Mouse (Mus musculus): Measurements from ENCODE around the gene Crkl.
A peak's percentile ranks its signal among the peaks of the same experiment; 100 is the strongest.
"Not testable (repeated sequence)": the region's sequence is repeated elsewhere in the genome, so short reads cannot be mapped to it uniquely, and the experiment has no call there.

The Crkl gene

DNA sequence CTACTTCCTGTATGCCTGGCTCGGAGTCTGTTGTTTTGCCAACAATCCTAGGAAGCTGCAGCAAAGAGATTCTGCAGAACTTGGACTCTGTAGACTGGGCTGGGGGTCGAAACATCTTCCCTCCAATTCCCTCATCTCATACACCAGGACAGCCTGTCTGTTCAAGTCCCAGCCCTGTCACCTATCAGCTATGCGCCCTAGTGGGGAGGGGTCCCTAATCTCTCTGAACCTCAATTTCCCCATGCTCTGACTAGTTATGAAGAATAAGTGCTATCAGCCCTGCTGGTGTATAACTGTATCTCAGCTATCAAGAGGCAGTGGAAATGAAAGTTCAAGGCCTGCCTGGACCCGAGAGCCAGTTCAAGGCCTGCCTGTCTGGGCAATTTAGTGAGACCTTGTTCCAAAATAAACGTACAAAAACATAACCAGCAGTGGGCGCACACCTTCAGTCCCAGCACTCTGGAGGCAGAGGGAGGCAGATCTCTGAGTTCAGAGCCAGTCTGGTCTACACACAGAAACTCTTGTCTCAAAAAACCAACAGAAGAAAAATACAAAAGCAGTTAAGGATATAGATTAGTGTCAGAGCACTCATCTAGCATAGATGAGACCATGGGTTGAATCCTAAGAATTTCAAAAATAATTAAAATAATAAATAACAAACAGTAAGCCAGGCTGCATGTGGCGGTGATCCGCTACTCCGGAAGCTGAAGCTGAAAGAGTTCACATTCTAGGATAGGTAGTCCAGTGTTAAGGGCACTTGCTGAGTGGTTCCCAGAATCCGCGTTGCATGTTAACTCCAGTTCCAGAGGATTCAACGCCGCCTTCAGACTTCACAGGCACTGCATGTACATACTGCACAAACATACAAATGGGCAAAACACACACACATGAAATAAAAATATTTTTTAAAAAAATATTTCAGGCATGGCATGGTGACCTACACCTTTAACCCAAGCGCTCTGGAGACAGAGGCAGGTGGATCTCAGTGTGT, 37.0 kb downstream of the Crkl start:
- peak; percentile 28 for DNase-seq

DNA sequence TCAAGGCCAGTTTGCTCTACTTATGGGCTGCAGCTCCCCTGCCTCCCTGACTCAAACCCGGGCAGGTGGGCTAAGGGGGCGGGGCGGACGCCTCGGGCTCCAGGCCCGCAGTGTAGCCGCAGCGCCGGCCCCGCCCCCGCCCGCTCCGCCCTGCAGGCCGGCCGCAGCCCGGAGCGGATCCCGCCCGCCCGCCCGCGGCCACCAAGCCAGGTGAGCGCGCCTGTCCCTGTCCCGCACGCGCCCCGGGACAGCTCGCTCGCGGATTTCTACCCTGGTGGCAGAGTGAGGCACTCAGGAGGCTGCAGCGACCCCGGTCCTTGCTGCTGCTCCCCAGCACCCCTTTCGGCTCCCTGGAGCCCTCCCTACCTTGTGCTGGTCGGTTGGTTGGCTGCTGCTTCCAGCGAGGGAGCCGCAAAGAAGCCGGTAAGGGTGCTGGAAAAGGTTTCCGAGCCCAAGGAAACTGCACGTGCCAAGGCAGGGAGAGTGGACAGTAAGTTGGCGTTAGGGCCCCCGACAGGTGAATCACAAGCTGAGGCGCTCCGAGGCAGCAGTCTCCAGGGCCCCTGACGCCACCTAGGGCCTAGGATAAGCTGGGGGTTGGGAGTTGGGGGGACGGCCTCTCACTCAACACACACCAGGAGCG, 37.8 kb downstream of the Crkl start, which contains the start of gene Aifm3:
Gene Aifm3, plus strand, starts transcription at position 143 of the 643 bp plus-strand sequence.
- peak; percentile 49 for DNase-seq

DNA sequence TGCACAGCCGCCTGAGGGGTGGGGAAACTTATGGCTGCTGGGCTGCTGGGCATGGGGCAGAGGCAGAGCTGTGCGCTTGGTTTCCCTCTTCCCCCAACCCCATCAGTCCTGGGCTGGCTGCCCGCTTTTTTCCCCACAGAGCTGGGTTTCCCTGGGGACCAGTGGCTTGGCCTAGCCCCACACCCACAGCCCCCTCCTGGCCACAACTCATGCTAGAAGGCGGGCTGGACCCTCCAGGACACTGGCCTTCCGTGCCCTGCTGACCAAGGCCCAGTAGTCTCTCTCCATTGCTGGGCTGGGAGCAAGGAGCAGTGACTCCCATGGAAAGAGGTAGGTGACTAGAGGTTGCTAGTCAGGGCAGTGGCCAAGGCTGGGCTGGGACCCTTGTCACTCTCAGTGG, 39.4 kb downstream of the Crkl start:
- no peak for DNase-seq

DNA sequence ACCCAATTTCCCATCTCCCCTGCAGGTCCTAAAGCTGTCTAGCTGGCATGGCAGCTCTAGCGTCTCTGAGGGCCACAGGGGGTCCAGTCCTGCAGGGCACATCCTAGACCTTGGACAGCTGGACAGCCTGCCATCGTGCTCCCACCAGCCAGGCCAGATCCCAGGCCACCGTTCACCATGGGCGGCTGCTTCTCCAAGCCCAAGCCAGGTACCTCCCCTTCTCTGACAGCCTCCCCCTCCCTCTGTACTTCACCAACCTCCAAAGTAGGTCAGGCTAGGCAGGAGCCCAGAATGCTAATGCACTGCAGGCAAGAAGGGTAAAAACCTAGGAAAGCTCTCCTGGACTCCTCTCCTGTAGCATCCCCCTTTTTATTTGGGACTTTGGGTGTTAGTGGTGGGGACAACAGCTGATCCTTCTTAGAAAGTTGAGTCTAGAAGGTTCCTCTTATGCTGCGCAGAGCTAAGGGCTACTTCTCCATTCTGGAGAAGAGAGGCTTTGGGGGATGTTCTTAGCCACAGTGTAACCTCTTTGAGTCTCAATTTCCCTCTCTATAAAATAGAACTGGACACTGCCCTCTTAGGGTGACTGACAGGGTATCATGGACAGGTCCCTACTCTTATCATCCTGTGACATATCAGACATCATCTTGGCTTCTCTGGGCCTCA, 40.2 kb downstream of the Crkl start:
- DNase-seq, result no peak

DNA sequence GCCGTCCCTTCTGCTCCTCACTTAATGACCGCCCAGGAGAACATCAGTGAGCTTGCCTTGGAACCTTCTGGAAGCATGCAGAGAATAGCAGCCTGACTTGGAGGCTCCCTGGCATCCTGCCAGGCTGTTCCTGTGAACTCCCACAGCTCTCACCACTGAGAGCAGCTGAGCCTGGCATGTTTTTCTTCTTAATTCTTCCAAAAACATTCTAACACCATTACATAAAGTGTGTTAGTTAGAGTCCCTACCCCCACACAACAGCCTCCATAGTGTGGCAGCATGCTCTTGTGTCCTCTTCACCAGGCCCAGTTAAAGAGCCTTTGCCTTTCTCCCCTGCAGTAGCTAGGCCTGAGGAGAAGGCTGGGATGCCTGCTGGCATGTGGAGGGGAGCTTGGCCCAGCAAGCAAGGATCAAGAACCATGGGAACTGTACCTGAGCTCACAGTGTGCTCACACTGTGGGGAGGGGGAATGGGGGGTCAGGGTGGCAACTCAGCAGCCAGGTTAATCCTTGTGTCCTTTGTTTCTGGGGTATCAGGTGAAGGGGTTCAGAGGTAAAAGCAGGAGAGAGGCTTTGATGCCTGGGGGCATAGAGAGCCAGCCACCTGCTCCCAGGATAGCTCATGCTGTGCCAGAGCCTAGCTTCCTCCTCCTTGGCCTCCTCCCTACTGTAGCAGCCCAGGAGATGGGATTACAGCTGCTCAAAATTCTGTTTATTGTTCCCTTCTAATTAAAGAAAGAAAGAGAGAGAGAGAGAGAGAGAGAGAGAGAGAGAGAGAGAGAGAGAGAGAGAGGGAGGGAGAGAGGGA, 44.9 kb downstream of the Crkl start:
- peak; percentile 78 for DNase-seq

DNA sequence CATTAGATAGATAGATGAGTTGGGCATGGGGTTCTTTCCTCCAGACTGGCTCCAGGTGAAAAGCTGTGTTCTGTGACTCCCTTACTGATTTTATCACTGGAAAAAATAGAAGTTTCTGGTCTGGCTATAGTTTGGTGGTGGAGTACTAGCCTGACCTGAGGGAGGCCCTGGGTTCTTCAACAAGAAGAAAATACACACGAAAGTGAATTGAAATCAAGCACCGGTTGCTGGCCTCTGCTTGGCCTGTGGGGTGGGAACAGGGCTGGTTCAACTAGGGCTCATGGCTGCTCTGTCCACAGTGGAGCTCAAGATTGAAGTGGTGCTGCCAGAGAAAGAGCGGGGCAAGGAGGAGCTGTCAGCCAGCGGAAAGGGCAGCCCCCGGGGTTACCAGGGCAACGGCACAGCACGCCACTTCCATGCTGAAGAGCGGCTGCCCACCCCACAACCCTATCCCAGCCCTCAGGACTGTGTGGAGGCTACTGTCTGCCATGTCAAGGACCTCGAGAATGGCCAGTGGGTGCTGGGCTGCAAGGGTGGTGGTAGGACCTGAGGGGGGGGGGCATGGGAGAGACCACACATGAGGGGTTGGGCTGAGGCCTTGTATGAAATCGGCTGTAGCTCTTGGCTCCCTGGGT, 47.6 kb downstream of the Crkl start:
- no peak for DNase-seq

DNA sequence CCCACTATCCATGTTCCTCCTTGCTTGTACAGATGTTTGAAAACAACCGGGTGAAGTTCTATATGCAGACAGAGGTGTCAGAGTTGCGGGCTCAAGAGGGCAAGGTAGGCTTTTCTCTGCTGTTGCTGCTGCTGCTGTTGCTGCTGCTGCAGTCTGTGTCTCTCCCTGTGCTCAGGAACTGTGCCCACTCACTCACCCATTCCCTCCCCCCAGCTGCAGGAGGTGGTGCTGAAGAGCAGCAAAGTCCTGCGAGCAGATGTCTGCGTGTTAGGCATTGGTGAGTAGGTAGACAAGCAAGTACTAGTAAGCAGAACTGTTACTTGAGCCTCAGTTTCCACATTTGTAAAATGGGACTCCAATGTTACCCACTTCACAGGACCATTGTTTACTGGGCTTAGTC, 50.9 kb downstream of the Crkl start:
- DNase-seq, result no peak

DNA sequence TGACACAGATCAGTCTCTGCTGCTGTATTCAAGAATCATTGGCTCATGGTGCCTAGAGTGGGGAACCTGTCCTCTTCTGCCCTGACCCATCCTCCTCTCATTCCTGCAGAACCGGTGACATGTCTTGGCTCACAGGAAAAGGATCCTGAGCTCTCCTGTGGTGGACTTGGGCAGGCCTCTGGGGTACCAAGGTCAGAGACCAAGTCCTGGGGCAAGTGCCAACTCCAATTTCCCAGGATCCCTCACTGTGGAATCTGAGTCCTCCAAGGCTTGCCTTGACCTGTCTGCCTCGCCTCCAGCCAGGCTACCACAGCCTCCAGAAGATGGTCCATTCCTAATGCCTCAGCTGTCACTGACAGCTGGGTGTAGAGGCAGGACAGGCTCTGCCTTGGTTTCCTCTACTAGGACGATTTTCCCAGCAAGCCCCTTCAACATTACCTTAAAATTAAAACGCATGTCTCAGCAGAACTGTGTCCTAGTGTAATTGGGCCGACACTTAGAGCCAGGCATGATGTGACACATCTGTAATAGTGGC, 55.3 kb downstream of the Crkl start:
- peak; percentile 47 for DNase-seq

DNA sequence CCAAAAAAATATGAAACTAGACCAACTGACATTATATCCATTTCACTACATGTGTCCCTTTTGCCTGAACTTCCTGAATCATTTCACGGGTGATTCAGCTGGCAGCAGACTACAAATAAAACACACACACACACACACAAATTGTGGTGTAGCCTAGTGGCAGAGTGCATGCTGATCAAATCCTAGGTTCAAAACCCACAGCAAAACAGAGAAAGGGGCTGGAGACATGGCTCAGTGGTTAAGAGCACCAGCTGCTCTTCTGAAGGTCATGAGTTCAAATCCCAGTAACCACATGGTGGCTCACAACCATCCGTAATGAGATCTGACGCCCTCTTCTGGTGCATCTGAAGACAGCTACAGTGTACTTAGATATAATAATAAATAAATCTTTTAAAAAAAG, 56.2 kb downstream of the Crkl start:
- DNase-seq, result not testable (repeated sequence)

DNA sequence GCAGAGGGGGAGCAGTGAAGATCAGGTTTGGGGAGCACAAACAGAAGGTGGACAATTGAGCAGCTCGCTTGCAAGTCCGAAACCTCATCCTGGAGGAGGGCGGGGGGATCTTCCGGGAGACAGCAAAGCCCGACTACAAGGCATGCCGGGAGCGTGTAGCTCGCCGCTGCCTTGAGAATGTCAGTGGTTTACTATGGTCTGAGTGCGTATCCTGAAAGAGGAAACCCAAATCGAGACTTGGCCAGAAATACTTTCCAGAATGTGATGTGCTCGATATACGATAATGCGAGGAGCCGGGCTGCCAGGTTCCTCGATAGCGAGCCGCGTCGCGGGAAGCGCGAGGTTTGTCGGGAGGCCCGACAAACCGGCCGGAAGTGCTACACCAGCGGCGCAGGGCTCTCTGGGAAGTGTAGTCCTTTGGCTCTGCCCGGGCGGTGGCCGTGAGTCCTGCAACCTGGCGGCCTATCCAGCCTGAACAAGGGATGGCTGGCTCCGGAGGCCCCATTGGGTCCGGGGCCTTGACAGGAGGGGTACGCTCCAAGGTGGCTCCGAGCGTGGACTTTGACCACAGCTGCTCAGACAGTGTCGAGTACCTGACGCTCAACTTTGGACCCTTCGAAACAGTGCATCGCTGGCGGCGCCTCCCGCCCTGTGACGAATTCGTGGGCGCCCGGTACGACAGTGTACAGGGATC, 56.9 kb downstream of the Crkl start, which contains the start of gene Lztr1:
Gene Lztr1, plus strand, starts transcription at position 143 of the 694 bp plus-strand sequence.
- peak; percentile 93 for DNase-seq

DNA sequence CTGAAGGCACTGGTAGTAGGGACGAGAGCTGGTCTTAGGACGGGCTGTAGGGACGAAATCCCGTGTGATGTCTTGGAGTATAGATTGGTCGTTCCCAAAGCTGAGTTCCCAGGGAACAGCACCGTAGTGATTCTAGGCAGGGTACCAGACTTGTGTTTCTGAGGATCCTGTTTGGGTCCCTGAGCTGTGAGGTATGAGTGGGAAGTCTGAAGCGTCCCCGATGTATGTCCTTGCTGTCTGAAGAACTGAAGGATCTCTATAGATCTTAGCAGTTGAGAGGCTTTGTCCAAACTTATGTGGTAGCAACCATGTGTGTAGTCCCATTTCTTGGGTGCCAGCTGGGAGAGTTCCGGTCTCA, 57.4 kb downstream of the Crkl start:
- no peak for DNase-seq

DNA sequence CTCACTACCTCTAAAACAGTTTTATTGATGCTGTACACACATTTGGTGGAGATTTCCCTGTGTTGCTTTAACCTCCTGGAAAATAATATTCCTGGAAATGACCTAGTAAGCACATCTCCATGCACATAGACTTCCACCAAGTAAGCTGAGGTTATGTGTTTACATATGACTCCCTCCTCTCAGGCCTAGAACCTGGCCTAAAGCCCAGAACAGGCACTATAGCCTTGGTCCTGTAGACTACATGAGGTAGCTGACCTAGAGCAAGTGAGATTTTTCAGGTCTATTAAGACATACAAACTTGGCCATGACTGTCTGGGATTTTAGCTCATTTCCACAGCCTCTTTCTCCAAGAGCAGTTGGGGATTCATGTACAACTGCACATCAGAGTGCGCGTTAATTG, 58.4 kb downstream of the Crkl start:
- DNase-seq, result no peak

DNA sequence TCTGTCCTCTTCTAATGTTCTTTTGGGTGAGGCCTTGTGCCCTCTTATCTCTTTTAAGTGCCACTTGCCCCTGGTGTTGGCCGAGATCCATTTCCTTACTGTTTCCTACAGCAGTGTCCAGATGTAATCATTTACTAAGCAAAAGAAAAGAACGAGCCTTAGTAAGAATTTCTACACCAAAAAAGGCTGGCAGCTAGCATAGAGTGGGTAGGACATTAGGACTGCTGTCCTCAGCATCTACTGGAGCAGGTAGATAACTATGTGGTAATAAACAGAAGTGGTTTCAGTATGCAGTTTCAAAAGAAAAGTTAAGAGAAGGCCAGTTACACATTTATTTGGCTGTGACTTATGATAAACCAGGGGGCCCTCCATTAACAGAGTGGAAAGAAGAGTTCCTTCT, 58.9 kb downstream of the Crkl start:
- DNase-seq, result peak; percentile 56

DNA sequence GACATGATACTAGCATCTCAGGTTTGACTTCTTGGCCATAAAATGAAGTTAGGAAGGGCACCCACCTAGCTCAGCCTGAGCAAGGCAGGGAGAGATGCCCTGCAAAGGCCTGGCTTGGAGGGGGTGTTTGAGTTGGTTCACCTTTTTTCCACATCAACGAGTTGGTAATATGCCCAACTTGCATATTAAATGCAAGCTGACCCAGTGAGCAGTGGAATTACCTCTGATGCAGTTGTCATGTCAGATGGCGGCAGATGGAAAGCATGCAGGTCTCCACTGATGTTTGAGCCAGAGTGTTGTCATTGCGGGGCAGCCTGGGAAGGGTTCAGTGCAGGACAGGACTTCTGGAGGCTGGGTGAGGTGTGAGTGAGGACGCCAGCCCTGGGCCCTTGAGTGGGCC, 59.6 kb downstream of the Crkl start:
- no peak for DNase-seq

DNA sequence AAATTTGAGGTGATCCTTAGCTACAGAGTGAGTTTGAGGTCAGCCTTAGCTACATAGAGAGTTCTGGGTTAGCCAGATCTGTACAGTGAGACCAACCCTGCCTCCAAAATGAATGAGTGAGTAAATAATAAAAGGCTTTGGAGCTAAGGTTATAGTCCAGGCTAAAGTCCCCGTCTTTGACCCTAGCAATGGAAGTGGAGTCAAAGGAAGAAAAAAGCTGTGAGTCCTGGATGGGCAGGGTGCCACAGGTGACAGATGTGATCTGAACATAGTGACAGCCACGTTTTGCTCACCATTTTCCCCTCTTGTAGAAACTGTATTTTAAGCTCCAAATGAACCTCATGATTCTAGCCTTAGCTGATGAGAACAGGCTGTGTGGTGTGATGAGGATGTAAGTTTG, 67.1 kb downstream of the Crkl start:
- no peak for DNase-seq

DNA sequence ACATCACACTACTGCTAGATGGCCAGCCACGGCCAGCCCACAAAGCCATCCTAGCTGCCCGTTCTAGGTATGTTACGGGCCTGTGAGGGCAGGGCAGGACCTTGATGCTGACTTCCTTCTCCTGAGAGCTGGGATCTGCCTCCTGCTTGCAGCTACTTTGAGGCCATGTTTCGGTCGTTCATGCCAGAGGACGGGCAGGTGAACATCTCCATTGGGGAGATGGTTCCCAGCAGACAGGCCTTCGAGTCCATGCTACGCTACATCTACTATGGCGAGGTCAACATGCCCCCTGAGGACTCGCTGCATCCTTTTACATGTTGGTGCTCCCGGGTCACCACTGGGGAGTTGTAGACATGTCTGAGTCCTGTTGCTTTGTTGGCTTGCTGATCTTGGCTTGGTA, 72.4 kb downstream of the Crkl start:
- DNase-seq, result no peak

DNA sequence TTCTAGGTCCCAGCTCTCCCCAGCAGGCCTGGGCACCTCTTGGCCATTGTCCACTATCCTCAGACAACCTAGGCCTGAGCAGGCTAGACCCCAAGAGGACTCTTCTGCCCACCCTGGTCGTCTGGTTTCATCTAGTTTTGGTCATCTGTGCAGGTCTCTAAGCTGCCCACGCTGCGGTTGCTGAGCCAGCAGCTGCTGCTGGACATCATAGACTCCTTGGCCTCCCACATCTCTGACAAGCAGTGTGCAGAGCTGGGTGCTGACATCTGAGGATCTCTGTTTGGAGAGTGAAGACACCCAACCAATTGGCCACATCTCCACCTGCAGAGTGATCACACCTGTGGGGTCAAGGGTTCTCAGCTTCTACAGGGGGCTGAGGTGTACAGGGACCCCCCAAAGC, 73.7 kb downstream of the Crkl start:
- no peak for DNase-seq

DNA sequence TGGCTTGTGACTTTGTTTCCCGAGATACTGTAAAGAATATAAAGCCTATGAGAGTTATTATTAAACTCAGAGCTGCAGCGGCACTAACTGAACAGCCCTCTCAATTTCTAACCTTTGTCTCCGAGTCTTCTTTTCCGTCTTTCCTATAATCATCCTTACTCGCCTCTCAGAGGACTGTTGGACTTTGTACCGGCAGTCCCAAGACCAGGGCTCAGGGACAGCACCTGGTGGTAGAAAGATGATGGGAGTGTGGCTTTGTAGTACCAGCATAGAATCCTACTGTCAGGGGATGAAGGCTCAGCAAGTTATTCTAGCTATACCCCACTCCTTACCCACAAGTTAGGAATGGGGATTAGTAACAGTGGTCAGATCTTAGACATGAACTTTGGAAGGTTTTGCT, 74.4 kb downstream of the Crkl start:
- peak; percentile 45 for DNase-seq

DNA sequence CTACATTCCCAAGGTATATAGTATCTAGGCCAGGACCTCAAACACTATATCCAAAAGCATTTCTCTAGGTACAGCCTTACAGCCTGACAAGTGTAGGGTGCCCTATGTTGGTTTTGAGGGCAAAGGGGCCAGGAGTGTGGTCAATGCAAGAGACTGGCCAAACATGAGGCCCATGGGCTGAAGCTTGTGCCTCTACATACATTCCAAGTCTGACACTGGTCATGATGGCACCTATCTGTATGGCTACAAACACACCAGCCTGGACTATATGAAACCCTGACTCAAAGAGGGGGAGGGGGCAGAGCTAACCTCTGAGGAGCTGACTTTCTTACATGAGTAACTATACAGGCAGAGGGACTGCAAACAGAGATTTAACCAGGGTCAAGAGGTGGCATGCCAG, 75.8 kb downstream of the Crkl start:
- DNase-seq, result no peak

DNA sequence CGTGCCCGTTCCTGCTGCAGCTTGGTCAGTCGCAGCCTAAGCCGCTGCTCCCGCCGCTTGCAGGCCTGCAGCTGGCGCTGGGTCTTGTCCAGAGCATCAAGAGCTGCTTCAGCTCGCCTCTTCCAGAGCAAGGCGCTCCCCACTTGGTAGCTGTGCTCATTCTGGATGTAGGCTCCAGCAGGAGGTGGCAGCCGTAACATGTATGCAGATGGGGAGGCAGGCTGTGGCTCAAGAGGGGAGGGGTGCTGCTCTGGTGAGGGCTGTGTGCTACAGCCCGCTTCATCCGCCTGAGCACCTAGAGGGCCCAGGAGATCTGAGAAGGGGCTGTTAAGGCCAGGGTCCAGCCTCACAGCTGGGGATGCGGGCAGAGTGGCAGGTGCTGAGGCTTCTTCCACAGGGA, 76.5 kb downstream of the Crkl start:
- no peak for DNase-seq

DNA sequence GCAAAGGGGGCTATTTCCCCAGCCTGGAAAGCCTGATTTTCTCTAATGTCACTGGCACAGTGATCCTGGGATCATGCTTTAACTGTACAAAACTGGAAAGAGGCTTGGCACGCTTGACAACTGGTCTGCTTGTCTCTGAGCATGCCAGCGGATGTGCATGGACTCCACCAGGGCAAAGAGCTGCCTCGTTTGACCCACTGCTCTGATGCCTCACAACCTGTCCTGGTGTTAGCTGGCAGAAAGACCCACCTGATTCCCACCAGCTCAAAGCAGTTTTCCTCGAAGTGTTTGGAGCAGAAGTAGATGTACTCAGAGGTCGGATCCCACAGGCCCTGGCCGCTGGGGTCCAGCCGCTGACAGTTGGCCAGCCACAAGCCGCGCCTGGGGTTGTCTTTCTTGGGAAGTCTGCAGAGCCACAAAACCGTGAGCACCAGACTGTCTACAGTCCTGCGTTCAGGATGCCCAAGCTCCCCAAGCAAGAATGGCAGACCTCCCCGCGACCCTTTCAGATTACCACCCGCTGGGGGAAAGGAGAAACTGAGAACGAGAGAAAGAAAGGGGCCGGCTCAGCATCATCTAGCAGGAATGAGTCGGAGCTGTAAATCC, 78.3 kb downstream of the Crkl start:
- no peak for DNase-seq

All from kidney, postnatal 14 days (tissue).